Mouse (Mus musculus): Measurements from ENCODE around the gene Olfr834. TPM values are rescaled to one million over a fixed set of nuclear protein-coding genes. Genes with fewer than 3 reads are reported as not detected.

Gene Olfr834
- not detected for polyA plus RNA-seq (2015; fragmentation: Illumina TruSeq; extraction: RNeasy Lipid Tissue Mini Kit (QIAGEN cat#74804); ENCODE audit: insufficient read depth, low replicate concordance)

DNA sequence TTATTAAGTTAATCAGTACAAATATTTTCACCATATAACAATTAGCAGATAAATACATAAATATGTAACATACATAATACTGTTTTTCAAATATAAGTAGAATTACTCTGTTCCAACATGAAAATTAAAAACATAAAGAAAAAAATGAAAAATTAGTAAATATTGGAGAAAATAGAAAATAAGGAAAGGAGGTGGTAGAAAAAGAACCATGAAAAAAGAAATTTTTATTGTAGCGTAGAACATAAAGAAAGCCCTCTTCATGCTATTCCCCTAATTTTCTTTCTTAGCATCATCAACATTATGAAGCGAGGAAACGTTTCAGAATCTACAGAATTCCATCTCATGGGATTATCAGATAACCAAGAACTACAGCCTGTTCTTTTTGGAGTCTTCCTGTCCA, at the start of gene Olfr834:
TSS of gene Olfr834 (plus strand) at position 301 of the 400 bp plus-strand sequence.

GRCm38 (mm10) chr9:19032435-19032834, 44.6 kb downstream of the Olfr834 start, which contains the start of gene Olfr835:
Gene Olfr835, plus strand, starts transcription at chr9:19032735.

Other genes with a start within 250 kb of the Olfr834 start
- gene Olfr24, start 224.0 kb upstream of the Olfr834 start, polyA plus RNA-seq (2015; fragmentation: Illumina TruSeq; extraction: RNeasy Lipid Tissue Mini Kit (QIAGEN cat#74804); ENCODE audit: insufficient read depth, low replicate concordance), result not detected
- not detected for gene Olfr828, start 168.5 kb upstream of the Olfr834 start, polyA plus RNA-seq (2015; fragmentation: Illumina TruSeq; extraction: RNeasy Lipid Tissue Mini Kit (QIAGEN cat#74804); ENCODE audit: insufficient read depth, low replicate concordance)
- not detected for gene Olfr829, start 133.1 kb upstream of the Olfr834 start, polyA plus RNA-seq (2015; fragmentation: Illumina TruSeq; extraction: RNeasy Lipid Tissue Mini Kit (QIAGEN cat#74804); ENCODE audit: insufficient read depth, low replicate concordance)
- not detected for gene Olfr830, start 113.3 kb upstream of the Olfr834 start, polyA plus RNA-seq (2015; fragmentation: Illumina TruSeq; extraction: RNeasy Lipid Tissue Mini Kit (QIAGEN cat#74804); ENCODE audit: insufficient read depth, low replicate concordance)
- gene Olfr832, start 50.9 kb upstream of the Olfr834 start, polyA plus RNA-seq (2015; fragmentation: Illumina TruSeq; extraction: RNeasy Lipid Tissue Mini Kit (QIAGEN cat#74804); ENCODE audit: insufficient read depth, low replicate concordance), result not detected
- not detected for gene Olfr835, start 44.7 kb downstream of the Olfr834 start, polyA plus RNA-seq (2015; fragmentation: Illumina TruSeq; extraction: RNeasy Lipid Tissue Mini Kit (QIAGEN cat#74804); ENCODE audit: insufficient read depth, low replicate concordance)
- gene Olfr836, start 132.4 kb downstream of the Olfr834 start, polyA plus RNA-seq (2015; fragmentation: Illumina TruSeq; extraction: RNeasy Lipid Tissue Mini Kit (QIAGEN cat#74804); ENCODE audit: insufficient read depth, low replicate concordance), result not detected
- gene Olfr837, start 148.3 kb downstream of the Olfr834 start, polyA plus RNA-seq (2015; fragmentation: Illumina TruSeq; extraction: RNeasy Lipid Tissue Mini Kit (QIAGEN cat#74804); ENCODE audit: insufficient read depth, low replicate concordance), result not detected
- gene Olfr839-ps1, start 189.3 kb downstream of the Olfr834 start, polyA plus RNA-seq (2015; fragmentation: Illumina TruSeq; extraction: RNeasy Lipid Tissue Mini Kit (QIAGEN cat#74804); ENCODE audit: insufficient read depth, low replicate concordance), result not detected

Data from spleen, adult 10 weeks (tissue).